Mouse (Mus musculus): ENCODE measurements around the gene Ceacam9. TPM values are rescaled to one million over a fixed set of nuclear protein-coding genes. Genes with fewer than 3 reads are reported as not detected.
"Not testable (repeated sequence)": the region's sequence is repeated elsewhere in the genome, so short reads cannot be mapped to it uniquely, and the experiment has no call there.

Gene Ceacam9
- polyA plus RNA-seq, 1 experiment from 2014 or later, result not detected

- ATAC-seq (ENCODE audit: insufficient number of reproducible peaks, insufficient read depth, low FRiP score, low TSS enrichment, low read depth), result no peak
- Histone ChIP-seq H3K36me3 (no peaks in the 10 kb centered on the region), H3K4me3 (no peak overlapping the region), H3K9ac (no peak overlapping the region), H3K4me2 (no peak overlapping the region), H3K27me3 (no peaks in the 10 kb centered on the region), H3K4me1 (no peaks in the 10 kb centered on the region), H3K9me3 (no peaks in the 10 kb centered on the region), H3K27ac (no peak overlapping the region)
- WGBS, result 76% methylated on average over 13 of the region's 13 CpGs
These were observed 8.9 kb upstream of the Ceacam9 start for GRCm38 (mm10) chr7:16712633-16713415.

DNA sequence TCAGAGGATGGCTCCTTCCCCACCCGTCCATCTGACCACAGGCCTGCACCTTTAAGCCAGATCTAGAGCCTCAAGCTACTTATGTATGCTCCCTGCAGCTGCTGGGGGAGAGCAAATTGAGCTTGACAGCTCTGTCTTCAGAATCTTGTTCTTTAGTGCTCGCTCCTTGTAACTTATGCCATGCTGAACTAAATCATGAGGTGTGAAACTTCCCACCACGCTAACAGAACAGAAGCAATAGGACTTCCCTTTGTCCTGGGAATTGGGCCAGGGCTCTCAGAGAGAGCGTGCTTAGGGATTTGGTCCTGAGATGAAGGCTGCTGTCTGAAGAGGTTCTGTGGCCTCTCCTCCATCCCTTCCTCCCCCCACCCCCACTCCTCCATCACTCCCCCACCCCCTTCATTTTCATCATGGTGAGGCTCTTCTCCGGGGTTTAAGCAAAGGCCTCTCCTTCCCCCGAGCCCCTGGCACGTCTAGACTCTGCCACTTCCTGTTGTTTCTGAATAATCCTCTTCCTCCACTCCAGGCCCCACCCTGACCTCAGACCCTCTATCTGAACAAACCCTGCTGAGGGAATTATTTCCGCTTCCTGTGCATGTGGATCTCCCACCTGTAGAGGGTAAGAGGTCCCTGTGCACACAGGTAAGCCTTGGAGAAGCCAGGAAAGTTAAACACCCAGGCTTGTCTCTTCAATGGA lies 5.1 kb upstream of the Ceacam9 start:
- not testable (repeated sequence) for H3K27me3 ChIP-seq; H3K4me3 ChIP-seq; H3K36me3 ChIP-seq; ATAC-seq (ENCODE audit: insufficient number of reproducible peaks, insufficient read depth, low FRiP score, low TSS enrichment, low read depth); H3K9ac ChIP-seq; H3K4me1 ChIP-seq; H3K4me2 ChIP-seq; H3K27ac ChIP-seq; H3K9me3 ChIP-seq
- WGBS, result 34% methylated on average over 8 of the region's 8 CpGs

GRCm38 (mm10) chr7:16722490-16722889 lies 761 bp downstream of the Ceacam9 start:
- H3K27me3 ChIP-seq; H3K36me3 ChIP-seq; H3K9me3 ChIP-seq; H3K4me2 ChIP-seq; H3K9ac ChIP-seq; H3K4me3 ChIP-seq; ATAC-seq (ENCODE audit: insufficient number of reproducible peaks, insufficient read depth, low FRiP score, low TSS enrichment, low read depth); H3K27ac ChIP-seq; H3K4me1 ChIP-seq: not testable (repeated sequence)
- 65% methylated on average over 3 of the region's 3 CpGs for WGBS

DNA sequence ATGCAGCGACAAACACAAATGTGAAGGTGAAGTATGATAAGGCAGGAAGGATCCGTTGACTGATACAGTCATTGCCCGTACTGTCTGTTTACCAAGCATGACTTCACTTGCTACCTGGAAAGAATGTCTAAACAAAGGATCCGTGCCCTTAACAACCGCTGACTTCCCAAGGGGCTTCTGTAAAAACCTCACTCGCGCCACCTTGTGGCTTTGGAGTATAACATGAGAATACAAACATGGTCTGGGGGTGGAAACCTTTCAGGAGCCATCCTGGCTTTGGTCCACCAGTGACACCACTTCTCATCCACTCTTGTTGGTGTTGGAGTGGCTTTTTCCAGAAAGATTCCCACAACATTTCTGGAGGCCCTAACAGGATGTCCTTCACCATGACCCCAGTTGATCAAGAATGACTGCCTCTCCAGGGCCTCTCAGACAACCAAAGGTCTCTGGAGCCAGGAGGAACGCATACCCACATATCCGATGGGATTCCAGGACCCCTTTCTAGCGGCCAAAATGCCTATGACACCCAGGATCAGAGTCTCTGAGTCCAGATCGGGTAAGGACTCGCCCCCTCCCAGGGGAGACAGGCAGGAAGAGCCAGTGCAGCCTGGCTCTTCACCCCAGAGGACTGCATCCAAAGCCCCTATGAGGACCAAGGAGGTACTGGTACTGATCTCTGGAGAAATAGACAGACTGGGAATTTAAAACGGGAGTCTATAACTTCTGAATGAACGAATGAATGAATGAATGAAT lies 7.0 kb downstream of the Ceacam9 start:
- no peak overlapping the region for H3K27ac ChIP-seq
- no peak for ATAC-seq (ENCODE audit: insufficient number of reproducible peaks, insufficient read depth, low FRiP score, low TSS enrichment, low read depth)
- no peaks in the 10 kb centered on the region for H3K27me3 ChIP-seq
- H3K4me1 ChIP-seq, result peaks cover 12% of the 10 kb centered on the region
- 0 out of 2 replicates have a peak overlapping the region, but pooled peaks have one; percentile 6 for H3K4me3 ChIP-seq
- 28% methylated on average over 14 of the region's 14 CpGs for WGBS
- no peaks in the 10 kb centered on the region for H3K9me3 ChIP-seq
- H3K4me2 ChIP-seq, result peak overlapping the region; percentile 46
- H3K9ac ChIP-seq, result 0 out of 2 replicates have a peak overlapping the region, but pooled peaks have one; percentile 46
- no peaks in the 10 kb centered on the region for H3K36me3 ChIP-seq

DNA sequence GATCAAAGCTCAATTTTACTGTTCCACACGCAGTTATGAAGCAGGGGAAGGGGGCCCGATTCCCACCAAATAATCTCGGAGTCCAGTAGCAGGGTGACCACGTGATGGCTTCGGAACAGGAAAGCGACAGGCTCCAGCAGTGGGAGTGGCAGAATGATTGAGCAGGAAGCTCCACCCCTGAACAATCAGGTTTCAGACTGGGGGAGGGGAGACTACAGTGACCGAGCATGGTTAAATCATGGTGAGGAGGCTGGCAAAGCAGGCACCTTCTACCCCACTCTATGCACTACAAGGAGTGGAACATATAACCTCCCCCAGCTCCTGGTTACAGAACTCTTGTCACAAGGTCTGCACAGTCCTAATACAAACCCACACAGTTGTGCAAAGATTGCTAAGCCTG lies 7.8 kb downstream of the Ceacam9 start:
- WGBS, result 1% methylated on average over 7 of the region's 7 CpGs
- Histone ChIP-seq H3K9ac (0 out of 2 replicates have a peak overlapping the region, but pooled peaks have one; percentile 46), H3K4me1 (peaks cover 12% of the 10 kb centered on the region), H3K4me3 (0 out of 2 replicates have a peak overlapping the region, but pooled peaks have one; percentile 6), H3K4me2 (peak overlapping the region; percentile 46)
- H3K36me3 ChIP-seq; H3K9me3 ChIP-seq; ATAC-seq (ENCODE audit: insufficient number of reproducible peaks, insufficient read depth, low FRiP score, low TSS enrichment, low read depth); H3K27ac ChIP-seq; H3K27me3 ChIP-seq: not testable (repeated sequence)

- Histone ChIP-seq H3K27ac (no peak overlapping the region), H3K9ac (no peak overlapping the region), H3K4me1 (peaks cover 12% of the 10 kb centered on the region), H3K4me3 (no peak overlapping the region), H3K4me2 (no peak overlapping the region), H3K9me3 (no peaks in the 10 kb centered on the region), H3K27me3 (no peaks in the 10 kb centered on the region), H3K36me3 (no peaks in the 10 kb centered on the region)
- ATAC-seq (ENCODE audit: insufficient number of reproducible peaks, insufficient read depth, low FRiP score, low TSS enrichment, low read depth), result no peak
- 93% methylated on average over 5 of the region's 6 CpGs for WGBS
These were observed 9.1 kb downstream of the Ceacam9 start for GRCm38 (mm10) chr7:16730791-16731190.

- Histone ChIP-seq H3K9me3 (no peaks in the 10 kb centered on the region), H3K36me3 (no peaks in the 10 kb centered on the region), H3K9ac (no peak overlapping the region), H3K4me1 (peaks cover 12% of the 10 kb centered on the region), H3K27me3 (no peaks in the 10 kb centered on the region), H3K4me2 (no peak overlapping the region), H3K27ac (no peak overlapping the region), H3K4me3 (no peak overlapping the region)
- ATAC-seq (ENCODE audit: insufficient number of reproducible peaks, insufficient read depth, low FRiP score, low TSS enrichment, low read depth), result no peak
- WGBS, result 78% methylated on average over 7 of the region's 7 CpGs
These were observed 10.2 kb downstream of the Ceacam9 start for GRCm38 (mm10) chr7:16731893-16732422.

DNA sequence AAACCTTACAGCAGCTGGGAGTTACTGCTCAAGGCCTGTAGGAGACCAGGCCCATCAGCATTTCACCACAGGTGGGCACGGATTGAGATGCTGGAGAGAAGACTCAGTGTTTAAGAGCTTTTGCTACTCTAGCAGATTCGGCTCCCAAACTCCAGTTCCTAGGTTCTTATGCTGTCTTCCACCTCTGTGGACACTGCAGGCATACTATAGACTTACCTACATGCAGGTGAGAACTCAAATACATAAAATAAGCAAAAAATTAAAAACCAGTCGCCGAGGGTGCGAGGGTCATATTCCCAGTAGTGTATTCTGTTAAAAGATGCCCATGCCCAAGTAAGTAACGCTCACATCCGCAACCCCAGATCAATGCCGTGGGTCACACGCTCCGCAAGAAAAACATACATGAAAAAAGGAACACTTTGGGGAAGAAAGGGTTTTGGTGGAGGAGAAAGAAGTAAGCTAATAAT lies 15.9 kb downstream of the Ceacam9 start:
- no peak for ATAC-seq (ENCODE audit: insufficient number of reproducible peaks, insufficient read depth, low FRiP score, low TSS enrichment, low read depth)
- 37% methylated on average over 10 of the region's 10 CpGs for WGBS
- H3K9ac ChIP-seq, result 0 out of 2 replicates have a peak overlapping the region, but pooled peaks have one; percentile 36
- H3K36me3 ChIP-seq, result peaks cover 11% of the 10 kb centered on the region; the same call in 1 of the 2 replicates
- no peaks in the 10 kb centered on the region for H3K9me3 ChIP-seq
- peak overlapping the region; percentile 96 for H3K4me2 ChIP-seq
- H3K27ac ChIP-seq, result no peak overlapping the region
- peak overlapping the region; percentile 81 for H3K4me3 ChIP-seq
- no peaks in the 10 kb centered on the region for H3K27me3 ChIP-seq
- peaks cover 20% of the 10 kb centered on the region for H3K4me1 ChIP-seq

DNA sequence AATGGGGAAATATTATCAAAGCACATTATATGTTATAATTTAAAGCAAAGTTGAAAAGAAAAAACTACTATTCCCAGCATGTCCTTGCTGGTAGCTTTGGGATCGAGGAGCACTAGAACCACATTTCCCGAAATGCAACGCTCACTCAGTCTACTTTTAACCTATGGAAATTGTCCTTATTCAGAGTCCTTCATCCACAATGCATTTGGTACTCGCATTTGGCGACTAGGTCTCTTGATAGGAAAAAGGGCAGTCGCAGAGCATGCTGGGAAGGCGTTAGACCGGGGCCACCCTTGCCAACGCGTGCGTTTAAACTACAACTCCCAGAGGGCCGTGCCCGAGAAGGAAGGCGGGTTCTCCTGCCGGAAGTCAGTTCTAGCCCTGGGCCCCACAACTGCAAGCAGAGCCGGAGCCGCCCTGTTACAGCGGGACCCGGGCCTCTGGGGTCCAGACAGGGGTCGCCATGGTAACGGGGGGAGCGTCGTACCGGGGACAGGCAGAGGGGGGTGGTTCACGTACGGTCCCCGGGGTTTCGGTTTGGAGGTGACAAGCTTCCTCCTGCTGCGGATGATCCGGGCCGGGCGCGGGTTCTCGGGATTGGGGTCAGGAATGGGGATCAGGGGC lies 16.5 kb downstream of the Ceacam9 start, which contains the start of gene Ap2s1:
Gene Ap2s1, plus strand, starts transcription at position 338 of the 624 bp plus-strand sequence.
- Histone ChIP-seq H3K9ac (peak within 1 kb of the TSS; percentile 92), H3K27ac (peak within 1 kb of the TSS; percentile 60)
- under 1% methylated on average over 34 of the region's 34 CpGs for WGBS

GRCm38 (mm10) chr7:16739056-16739604 lies 17.4 kb downstream of the Ceacam9 start:
- Histone ChIP-seq H3K4me3 (peak overlapping the region; percentile 81), H3K9me3 (no peaks in the 10 kb centered on the region), H3K9ac (peak overlapping the region; percentile 92), H3K27me3 (no peaks in the 10 kb centered on the region), H3K4me1 (peaks cover 20% of the 10 kb centered on the region), H3K27ac (peak overlapping the region; percentile 60; the same call in 1 of the 2 replicates), H3K4me2 (peak overlapping the region; percentile 96), H3K36me3 (peaks cover 24% of the 10 kb centered on the region)
- no peak for ATAC-seq (ENCODE audit: insufficient number of reproducible peaks, insufficient read depth, low FRiP score, low TSS enrichment, low read depth)
- 42% methylated on average over 10 of the region's 10 CpGs for WGBS

More for the DNA sequence above, 16.5 kb downstream of the Ceacam9 start, which contains the start of gene Ap2s1:
- no peaks in the 10 kb centered on the region for H3K27me3 ChIP-seq
- no peaks in the 10 kb centered on the region for H3K9me3 ChIP-seq
- H3K4me1 ChIP-seq, result peaks cover 20% of the 10 kb centered on the region
- H3K4me2 ChIP-seq, result peak within 1 kb of the TSS; percentile 96
- ATAC-seq (ENCODE audit: insufficient number of reproducible peaks, insufficient read depth, low FRiP score, low TSS enrichment, low read depth), result peak; percentile 94
- peaks cover 14% of the 10 kb centered on the region for H3K36me3 ChIP-seq
- peak within 1 kb of the TSS; percentile 81 for H3K4me3 ChIP-seq
